Mouse (Mus musculus) thymus, postnatal 10 days (tissue): Measurements from ENCODE around the gene 4931429L15Rik.

Experiments
- DNase-seq, 2 experiments: peaks; one replicate each; pipeline ENCODE4 v3.0.0; 2021; ENCODE audit warnings: low spot score in 2 of 2

Gene 4931429L15Rik

GRCm38 (mm10) chr9:46327706-46328571 lies 8.2 kb upstream of the 4931429L15Rik start:
- DNase-seq, result no peak

GRCm38 (mm10) chr9:46326694-46327405 lies 7.1 kb upstream of the 4931429L15Rik start:
- no peak for DNase-seq

- DNase-seq, result no peak
Measured at GRCm38 (mm10) chr9:46320461-46320860, 675 bp upstream of the 4931429L15Rik start.

GRCm38 (mm10) chr9:46317957-46318356 lies 1.8 kb downstream of the 4931429L15Rik start:
- DNase-seq, result no peak

- DNase-seq, result no peak
Measured at GRCm38 (mm10) chr9:46316909-46317308, 2.9 kb downstream of the 4931429L15Rik start.

- DNase-seq, result no peak
Measured at GRCm38 (mm10) chr9:46316388-46316787, 3.4 kb downstream of the 4931429L15Rik start.

- no peak for DNase-seq
Measured at GRCm38 (mm10) chr9:46315807-46316365, 3.9 kb downstream of the 4931429L15Rik start.

GRCm38 (mm10) chr9:46314921-46315320 lies 4.9 kb downstream of the 4931429L15Rik start:
- DNase-seq, result no peak

GRCm38 (mm10) chr9:46314507-46314906 lies 5.3 kb downstream of the 4931429L15Rik start:
- peak; percentile 22 to 72 for DNase-seq

GRCm38 (mm10) chr9:46309121-46309520 lies 10.7 kb downstream of the 4931429L15Rik start:
- no peak for DNase-seq

- DNase-seq, result peak; percentile 24 to 61
Measured at GRCm38 (mm10) chr9:46302142-46302541, 17.6 kb downstream of the 4931429L15Rik start.

- DNase-seq, result no peak
Measured at GRCm38 (mm10) chr9:46298381-46298780, 21.4 kb downstream of the 4931429L15Rik start.

- peak; percentile 91 to 96 for DNase-seq
Measured at GRCm38 (mm10) chr9:46282631-46283436, 37.0 kb downstream of the 4931429L15Rik start, which contains the start of gene Bud13. Bud13 (plus strand) TSS chr9:46283008.

GRCm38 (mm10) chr9:46274494-46274893 lies 45.3 kb downstream of the 4931429L15Rik start:
- DNase-seq, result no peak

GRCm38 (mm10) chr9:46272677-46273454 lies 46.9 kb downstream of the 4931429L15Rik start, which contains the start of gene Zpr1:
Zpr1 (plus strand) TSS chr9:46273064.
- DNase-seq, result peak; percentile 83 to 84

- DNase-seq, result peak in 1 of 2 experiments; percentile 10
Measured at GRCm38 (mm10) chr9:46272070-46272469, 47.7 kb downstream of the 4931429L15Rik start.

GRCm38 (mm10) chr9:46270782-46271181 lies 49.0 kb downstream of the 4931429L15Rik start:
- no peak for DNase-seq

GRCm38 (mm10) chr9:46269125-46269524 lies 50.7 kb downstream of the 4931429L15Rik start:
- no peak for DNase-seq

GRCm38 (mm10) chr9:46268343-46268873 lies 51.4 kb downstream of the 4931429L15Rik start, which contains the start of gene Apoa5:
Apoa5 (plus strand) TSS chr9:46268633.
- DNase-seq, result no peak

- no peak for DNase-seq
Measured at GRCm38 (mm10) chr9:46261131-46261530, 58.7 kb downstream of the 4931429L15Rik start.
